Mouse (Mus musculus): Measurements from ENCODE around the gene Kdelc2.

- TF ChIP-seq POLR2A (IDR thresholded peaks at IDR 0.05; ENCODE audit: low read depth, low read length) (no peak), MAFK (IDR thresholded peaks at IDR 0.05; ENCODE audit: insufficient replicate concordance, low read length) (no peak), ZC3H11A (IDR thresholded peaks at IDR 0.05; ENCODE audit: low read depth, low read length) (no peak), UBTF (IDR thresholded peaks at IDR 0.05; ENCODE audit: low read depth, low read length) (no peak), CTCF (conservative IDR thresholded peaks at IDR 0.05 in 1 of 2, IDR thresholded peaks at IDR 0.05 in 1 of 2; ENCODE audit: low read depth in 2 of 2, low read length in 2 of 2) (no peak), POLR2AphosphoS2 (IDR thresholded peaks at IDR 0.05; ENCODE audit: low read depth, low read length) (no peak), RCOR1 (conservative IDR thresholded peaks at IDR 0.05; ENCODE audit: low read depth, low read length) (no peak), MAZ (IDR thresholded peaks at IDR 0.05; ENCODE audit: low read depth, low read length) (no peak), TBP (conservative IDR thresholded peaks at IDR 0.05; ENCODE audit: low read depth, low read length) (no peak), ZMIZ1 (IDR thresholded peaks at IDR 0.05; ENCODE audit: low read depth, low read length) (no peak), USF2 (conservative IDR thresholded peaks at IDR 0.05; ENCODE audit: low read depth, low read length) (no peak), EP300 (IDR thresholded peaks at IDR 0.05; ENCODE audit: low read length) (no peak)
Observed at GRCm38 (mm10) chr9:53384873-53385272, 1.0 kb downstream of the Kdelc2 start.
